Mouse (Mus musculus): ENCODE results near the gene Hps1. TPM values are rescaled to one million over a fixed set of nuclear protein-coding genes. Genes with fewer than 3 reads are reported as not detected.

Gene Hps1
- polyA plus RNA-seq, 1 experiment from 2014 or later, result 19.5 TPM

- Histone ChIP-seq H3K4me3 (ENCODE audit: low read depth, low read length) (no peak overlapping the region), H3K4me2 (no peak overlapping the region), H3K9ac (ENCODE audit: low read depth, low read length) (no peak overlapping the region), H3K27ac (ENCODE audit: low read depth, low read length) (no peak overlapping the region), H3K36me3 (ENCODE audit: control insufficient read depth, insufficient read depth, low read length) (no peaks in the 10 kb centered on the region), H3K27me3 (replicated peaks; ENCODE audit: control insufficient read depth, insufficient read depth, low read length) (peaks cover 3% of the 10 kb centered on the region; the same call in 1 of the 2 replicates), H3K9me3 (ENCODE audit: control insufficient read depth, low read length) (no peaks in the 10 kb centered on the region), H3K4me1 (replicated peaks; ENCODE audit: control insufficient read depth, insufficient read depth, low read length) (0 out of 2 replicates have a peak, but pooled peaks cover 3% of the 10 kb centered on the region)
- ATAC-seq (replicated peaks; ENCODE audit: low FRiP score) (no peak), DNase-seq (ENCODE audit: low spot score) (no peak)
- WGBS, result 83% methylated on average over 3 of the region's 3 CpGs
These were observed 61.7 kb downstream of the Hps1 start for GRCm38 (mm10) chr19:42718101-42718500.

- Histone ChIP-seq H3K4me3 (ENCODE audit: low read depth, low read length) (no peak overlapping the region), H3K9ac (ENCODE audit: low read depth, low read length) (no peak overlapping the region), H3K4me1 (replicated peaks; ENCODE audit: control insufficient read depth, insufficient read depth, low read length) (0 out of 2 replicates have a peak, but pooled peaks cover 3% of the 10 kb centered on the region), H3K9me3 (ENCODE audit: control insufficient read depth, low read length) (no peaks in the 10 kb centered on the region), H3K4me2 (no peak overlapping the region), H3K27me3 (replicated peaks; ENCODE audit: control insufficient read depth, insufficient read depth, low read length) (peaks cover 3% of the 10 kb centered on the region; the same call in 1 of the 2 replicates), H3K27ac (ENCODE audit: low read depth, low read length) (no peak overlapping the region), H3K36me3 (ENCODE audit: control insufficient read depth, insufficient read depth, low read length) (no peaks in the 10 kb centered on the region)
- DNase-seq (ENCODE audit: low spot score), result no peak
- ATAC-seq (replicated peaks; ENCODE audit: low FRiP score), result no peak
- 72% methylated on average over 5 of the region's 5 CpGs for WGBS
These were observed 62.1 kb downstream of the Hps1 start for GRCm38 (mm10) chr19:42717668-42718067.

GRCm38 (mm10) chr19:42716507-42716906 is 63.3 kb downstream of the Hps1 start:
- no peaks in the 10 kb centered on the region for H3K4me1 ChIP-seq (replicated peaks; ENCODE audit: control insufficient read depth, insufficient read depth, low read length)
- no peak overlapping the region for H3K27ac ChIP-seq (ENCODE audit: low read depth, low read length)
- no peak overlapping the region for H3K9ac ChIP-seq (ENCODE audit: low read depth, low read length)
- H3K4me2 ChIP-seq, result no peak overlapping the region
- no peaks in the 10 kb centered on the region for H3K9me3 ChIP-seq (ENCODE audit: control insufficient read depth, low read length)
- no peaks in the 10 kb centered on the region for H3K36me3 ChIP-seq (ENCODE audit: control insufficient read depth, insufficient read depth, low read length)
- H3K4me3 ChIP-seq (ENCODE audit: low read depth, low read length), result no peak overlapping the region
- ATAC-seq (replicated peaks; ENCODE audit: low FRiP score), result no peak
- 68% methylated on average over 7 of the region's 7 CpGs for WGBS
- H3K27me3 ChIP-seq (replicated peaks; ENCODE audit: control insufficient read depth, insufficient read depth, low read length), result peaks cover 3% of the 10 kb centered on the region; the same call in 1 of the 2 replicates
- no peak for DNase-seq (ENCODE audit: low spot score)

GRCm38 (mm10) chr19:42713770-42714169 is 66.0 kb downstream of the Hps1 start:
- no peak overlapping the region for H3K4me3 ChIP-seq (ENCODE audit: low read depth, low read length)
- WGBS, result 74% methylated on average over 9 of the region's 9 CpGs
- no peaks in the 10 kb centered on the region for H3K9me3 ChIP-seq (ENCODE audit: control insufficient read depth, low read length)
- DNase-seq (ENCODE audit: low spot score) (no peak), ATAC-seq (replicated peaks; ENCODE audit: low FRiP score) (no peak)
- H3K4me1 ChIP-seq (replicated peaks; ENCODE audit: control insufficient read depth, insufficient read depth, low read length), result no peaks in the 10 kb centered on the region
- no peaks in the 10 kb centered on the region for H3K36me3 ChIP-seq (ENCODE audit: control insufficient read depth, insufficient read depth, low read length)
- H3K4me2 ChIP-seq, result no peak overlapping the region
- H3K27ac ChIP-seq (ENCODE audit: low read depth, low read length), result no peak overlapping the region
- 0 out of 2 replicates have a peak, but pooled peaks cover 3% of the 10 kb centered on the region for H3K27me3 ChIP-seq (replicated peaks; ENCODE audit: control insufficient read depth, insufficient read depth, low read length)
- H3K9ac ChIP-seq (ENCODE audit: low read depth, low read length), result no peak overlapping the region

Other genes starting within 250 kb of the Hps1 start
- gene Loxl4, start 167.2 kb downstream of the Hps1 start, polyA plus RNA-seq (2014; fragmentation: Nextera tagmentation; extraction: Ambion mirVana), result 0.16 and 0.18 TPM in 2 replicates
- gene Pyroxd2, start 27.2 kb downstream of the Hps1 start, polyA plus RNA-seq (2014; fragmentation: Nextera tagmentation; extraction: Ambion mirVana), result 1.1 and 1.2 TPM in 2 replicates